Mouse (Mus musculus) kidney, adult 11 months (tissue): ENCODE measurements around the gene Prss21.
"Not testable (repeated sequence)": the region's sequence is repeated elsewhere in the genome, so short reads cannot be mapped to it uniquely, and the experiment has no call there.

ENCODE experiments used
- DNase-seq: peaks from one replicate; pipeline ENCODE4 v3.0.0; 2022

The Prss21 gene

GRCm38 (mm10) chr17:23868513-23868912 is 657 bp downstream of the Prss21 start:
- no peak for DNase-seq

GRCm38 (mm10) chr17:23873884-23874856 is 6.3 kb downstream of the Prss21 start:
- peak; percentile 41 for DNase-seq

DNA sequence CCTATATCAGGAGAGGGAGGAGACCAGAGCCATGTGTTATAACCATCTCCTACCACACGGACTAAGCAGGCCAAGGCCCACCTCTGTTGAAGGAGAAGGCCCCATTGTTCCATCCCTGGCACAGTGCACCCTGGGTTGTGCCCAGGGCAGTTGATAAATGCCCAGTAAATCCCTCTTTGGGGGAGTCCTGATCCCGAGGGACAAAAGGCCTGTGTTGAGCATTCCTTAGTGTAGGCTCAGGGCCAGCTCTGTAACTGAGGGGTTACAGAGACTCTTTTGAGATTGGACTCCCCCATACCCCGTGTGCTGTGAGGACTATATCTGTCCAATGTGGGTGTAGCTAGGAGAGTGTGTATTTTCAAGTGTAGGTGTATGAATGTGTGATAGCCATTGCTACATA is 8.9 kb downstream of the Prss21 start:
- no peak for DNase-seq

- no peak for DNase-seq
Observed at GRCm38 (mm10) chr17:23877166-23877565, 9.3 kb downstream of the Prss21 start.

DNA sequence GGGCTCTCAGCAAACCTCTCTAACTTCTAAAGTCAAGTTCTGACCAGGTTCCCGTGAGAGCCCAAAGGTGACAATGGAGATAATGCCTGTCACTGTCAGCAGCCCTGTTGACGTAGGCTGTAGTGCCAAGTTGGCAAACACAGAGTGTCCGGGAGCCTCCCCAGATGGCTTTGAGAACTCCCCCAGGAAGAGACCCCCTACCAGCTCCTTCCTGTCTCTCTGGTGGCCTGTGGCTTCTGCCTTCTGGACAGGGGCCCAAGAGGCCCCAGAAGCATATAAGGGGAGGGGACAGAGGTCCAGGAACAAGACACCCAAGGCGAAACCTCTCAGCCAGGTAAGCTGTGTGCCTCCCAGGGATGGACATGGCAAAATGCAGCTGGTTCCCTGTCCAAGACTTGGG is 12.7 kb downstream of the Prss21 start, which contains the start of the genes Dcpp1 and Dcpp2:
Gene Dcpp1 (plus strand): TSS at position 301 of the 400 bp plus-strand sequence.
Gene Dcpp2 (plus strand): TSS at position 305 of the 400 bp plus-strand sequence.
- DNase-seq, result not testable (repeated sequence)

GRCm38 (mm10) chr17:23917158-23917557 is 49.3 kb downstream of the Prss21 start, which contains the start of gene Dcpp3:
Dcpp3 (plus strand) TSS chr17:23917458.
- not testable (repeated sequence) for DNase-seq
